Mouse (Mus musculus): ENCODE data around the gene Uchl3.
A peak's percentile ranks its signal among the peaks of the same experiment; 100 is the strongest.

The Uchl3 gene

GRCm38 (mm10) chr14:101668626-101669025 lies 14.9 kb downstream of the Uchl3 start:
- DNase-seq, result no peak

DNA sequence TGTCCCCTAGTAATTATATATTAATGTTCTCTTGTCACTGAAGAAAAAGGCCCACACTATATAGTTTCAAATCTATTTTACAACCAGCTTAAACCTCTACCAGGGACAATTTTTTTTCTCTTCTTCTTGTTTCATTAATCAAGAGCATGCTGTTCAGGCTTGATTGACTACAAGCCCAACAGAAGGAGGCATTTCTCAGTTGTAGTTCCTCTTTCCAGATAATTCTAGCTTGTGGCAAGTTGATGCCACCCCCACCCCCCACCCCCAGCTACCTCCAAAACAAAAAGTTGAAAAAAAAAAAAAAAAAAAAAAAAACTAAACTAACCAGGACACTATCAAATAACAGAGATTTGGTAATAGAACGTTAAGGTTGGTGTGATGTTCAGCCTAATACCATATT lies 18.5 kb downstream of the Uchl3 start:
- no peak for DNase-seq

DNA sequence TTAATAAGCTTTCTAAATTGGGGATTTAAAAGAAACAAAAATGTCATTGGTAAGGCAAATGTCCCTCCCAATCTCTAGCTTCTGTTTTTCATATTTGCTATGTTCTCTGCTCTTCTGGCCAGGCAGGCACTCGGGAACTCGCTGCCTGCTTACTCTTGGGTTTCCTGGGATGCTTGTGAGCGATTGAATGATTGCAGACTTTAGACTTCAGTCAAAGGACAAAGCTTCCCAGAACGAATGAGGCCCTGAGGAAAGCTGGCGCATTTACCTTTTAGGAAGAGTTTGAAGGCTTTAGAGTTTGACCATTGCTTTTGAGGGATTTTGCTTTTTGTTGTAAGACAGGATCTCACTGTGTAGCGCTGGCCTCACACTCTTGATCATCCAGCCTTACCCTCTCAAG lies 33.9 kb downstream of the Uchl3 start:
- no peak for DNase-seq

- no peak for DNase-seq
Observed at GRCm38 (mm10) chr14:101688406-101688805, 34.6 kb downstream of the Uchl3 start.

GRCm38 (mm10) chr14:101704479-101704878 lies 50.7 kb downstream of the Uchl3 start:
- DNase-seq, result no peak

GRCm38 (mm10) chr14:101707088-101707487 lies 53.3 kb downstream of the Uchl3 start:
- DNase-seq, result no peak

GRCm38 (mm10) chr14:101714414-101714813 lies 60.6 kb downstream of the Uchl3 start:
- DNase-seq, result no peak

DNA sequence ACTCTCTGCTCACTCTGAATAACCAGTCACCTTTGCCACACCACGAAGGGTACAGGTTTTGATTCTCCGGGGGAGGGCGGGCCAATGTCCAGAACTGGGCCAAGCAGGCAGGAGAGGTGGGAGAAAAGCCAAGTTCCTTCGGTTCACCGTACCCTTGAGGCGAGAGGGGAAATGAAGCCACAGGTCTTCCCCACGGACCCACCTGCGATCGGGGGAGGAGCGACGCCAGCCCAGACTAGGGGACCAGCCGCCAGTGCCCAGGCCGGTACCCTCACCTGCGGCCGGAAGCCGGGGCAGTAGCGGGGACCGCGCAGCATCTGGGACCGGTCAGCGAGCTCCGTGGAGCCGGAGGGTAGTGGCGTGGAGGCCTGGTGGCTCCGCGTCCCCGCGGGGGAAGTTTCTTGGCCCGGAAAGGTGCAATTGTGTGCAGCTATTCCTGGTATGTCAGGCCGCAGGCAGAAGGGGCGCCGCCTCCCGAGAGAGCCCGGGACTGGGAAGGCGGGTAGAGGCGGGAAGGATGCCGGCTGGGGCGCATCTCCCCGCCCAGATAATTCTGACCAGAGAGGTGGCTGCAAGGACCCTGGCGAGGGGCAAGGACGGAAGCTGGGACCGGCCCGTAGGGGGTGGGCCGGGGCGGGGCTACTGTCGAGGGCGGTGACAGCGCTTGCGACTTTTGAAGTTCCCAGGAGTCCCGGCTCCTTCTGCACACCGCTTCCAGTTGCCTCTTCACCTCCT lies 75.6 kb downstream of the Uchl3 start, which contains the start of the genes Gm9922 and Lmo7:
Gene Gm9922 (minus strand): TSS at position 578 of the 735 bp plus-strand sequence.
Gene Lmo7 (plus strand): TSS at position 721 of the 735 bp plus-strand sequence.
- peak; percentile 30 to 33 for DNase-seq

- DNase-seq, result no peak
Observed at GRCm38 (mm10) chr14:101729972-101730692, 76.4 kb downstream of the Uchl3 start.

DNA sequence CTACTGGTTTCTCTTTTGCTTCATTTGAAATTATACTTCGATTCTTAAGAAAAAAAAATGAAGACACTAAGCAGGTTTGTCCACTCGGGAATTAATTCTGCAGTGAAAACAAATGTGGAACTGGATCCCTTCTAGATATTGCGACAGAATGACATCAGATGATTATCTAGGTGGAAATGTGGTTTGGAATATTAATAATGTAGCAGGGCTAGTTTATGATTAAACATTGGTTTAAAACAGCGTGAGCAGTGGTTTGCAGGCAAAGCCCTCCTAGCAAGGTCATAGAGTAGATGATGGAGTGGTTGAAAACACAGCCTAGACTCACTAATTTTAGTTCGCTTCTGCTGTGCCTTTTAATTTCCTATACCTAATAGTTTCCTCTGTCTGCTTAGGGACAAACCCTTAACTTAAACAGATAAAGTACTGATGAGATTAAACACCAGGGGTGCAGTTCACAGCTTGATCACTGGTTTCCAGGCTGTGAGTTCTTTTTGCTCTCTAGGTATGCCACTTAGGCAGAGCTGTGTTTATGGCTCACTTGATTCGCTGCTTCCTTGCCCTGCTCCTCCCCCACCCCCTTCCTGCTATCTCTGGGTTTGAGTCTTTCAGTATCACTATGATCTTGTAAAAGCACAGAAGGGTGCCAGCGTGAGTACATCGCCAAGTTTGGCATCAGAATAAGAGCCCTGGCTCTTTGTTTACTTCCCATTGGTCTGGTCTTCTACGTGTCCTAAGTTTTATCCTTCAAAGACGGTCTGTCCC lies 80.0 kb downstream of the Uchl3 start:
- no peak for DNase-seq

DNA sequence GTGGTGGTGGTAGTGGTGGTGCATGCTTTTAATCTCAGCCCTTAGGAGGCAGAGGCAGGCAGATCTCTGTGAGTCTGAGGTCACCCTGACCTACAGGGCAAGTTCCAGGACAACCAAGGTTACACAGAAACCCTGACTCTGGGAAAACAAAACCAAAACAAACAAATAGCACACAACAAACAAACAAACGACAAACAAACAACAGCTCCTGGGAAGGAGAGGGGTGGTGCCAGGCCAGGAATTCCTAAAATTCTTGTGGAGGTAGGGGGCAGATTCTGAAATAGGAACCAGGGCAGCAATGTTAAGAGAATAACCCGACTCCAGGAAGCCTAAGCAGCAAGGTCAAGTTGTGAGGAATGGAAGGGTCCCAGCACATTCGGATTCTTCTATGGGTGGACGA lies 83.7 kb downstream of the Uchl3 start:
- no peak for DNase-seq

All from thymus, postnatal 36 days (tissue).